Mouse (Mus musculus): ENCODE data around the gene Prim2.

The Prim2 gene

DNA sequence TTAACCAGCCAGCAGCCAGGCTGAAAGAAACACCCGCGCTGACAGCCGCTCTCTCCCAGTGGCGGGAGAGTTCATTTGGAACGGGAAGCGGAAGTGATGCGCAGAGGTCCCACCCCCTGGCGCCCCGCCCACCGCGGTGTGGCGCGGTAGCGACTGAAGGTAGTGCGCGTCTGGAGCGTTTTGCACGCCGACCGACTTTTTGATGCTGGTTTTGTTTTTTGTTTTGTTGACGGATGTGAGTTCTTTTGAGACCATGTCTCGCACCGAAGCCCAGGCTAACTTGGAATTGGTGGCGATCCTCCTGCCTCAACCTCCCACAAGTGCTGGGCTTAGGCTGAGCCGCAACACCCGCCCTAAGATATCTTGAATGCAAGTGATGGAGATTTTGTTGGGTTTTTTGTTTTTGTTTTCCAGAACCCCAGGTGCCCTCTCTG lies at the start of gene Prim2:
TSS of gene Prim2 (minus strand) at position 88 of the 434 bp plus-strand sequence.
- in situ Hi-C loops (cut with MboI, MseI): no loop called here

DNA sequence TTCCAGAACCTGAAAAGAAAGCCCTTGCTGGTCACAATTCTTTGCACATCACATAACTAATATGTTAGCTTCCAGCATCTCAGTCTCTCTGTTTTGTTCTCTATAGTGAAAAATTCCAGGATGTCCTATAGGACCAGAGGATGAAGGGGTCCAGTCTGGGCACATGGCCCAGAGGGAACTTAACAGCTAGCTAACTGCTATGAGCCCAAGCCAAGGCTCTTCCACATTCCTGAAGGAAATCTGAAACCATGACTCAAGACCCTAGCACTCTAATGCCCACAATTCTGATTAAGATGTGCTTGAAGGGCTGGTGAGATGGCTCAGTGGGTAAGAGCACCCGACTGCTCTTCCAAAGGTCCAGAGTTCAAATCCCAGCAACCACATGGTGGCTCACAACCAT lies 48.0 kb upstream of the Prim2 start:
- in situ Hi-C loops (cut with MboI, MseI): no loop called here

GRCm38 (mm10) chr1:33714796-33715195 lies 45.2 kb upstream of the Prim2 start:
- in situ Hi-C loops (cut with MboI, MseI): no loop called here

DNA sequence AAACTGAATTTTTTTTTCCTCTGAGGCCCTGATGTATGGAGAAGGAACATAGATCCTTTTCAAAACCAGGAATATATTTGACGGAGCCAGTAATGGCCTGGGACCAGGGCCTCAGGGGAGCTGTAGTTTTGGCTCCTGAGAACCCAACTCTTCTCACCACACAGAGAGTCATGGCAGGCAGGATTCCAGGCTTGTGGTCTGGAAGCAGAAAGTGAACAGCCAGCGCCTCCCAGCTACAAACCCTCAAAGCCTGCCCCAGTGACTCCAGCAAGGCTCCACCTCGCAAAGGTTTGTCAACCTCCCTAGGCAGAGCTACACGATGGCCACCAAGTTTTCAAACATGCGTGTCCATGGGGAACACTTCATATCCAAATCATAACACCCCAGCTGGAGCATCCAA lies 42.4 kb upstream of the Prim2 start:
- in situ Hi-C loops (cut with MboI, MseI): no loop called here

- in situ Hi-C loops (cut with MboI, MseI): no loop called here
These were observed 40.0 kb upstream of the Prim2 start for GRCm38 (mm10) chr1:33709615-33710014.

GRCm38 (mm10) chr1:33701244-33701643 lies 31.6 kb upstream of the Prim2 start:
- in situ Hi-C loops (cut with MboI, MseI): no loop called here

GRCm38 (mm10) chr1:33696016-33696415 lies 26.4 kb upstream of the Prim2 start:
- in situ Hi-C loops (cut with MboI, MseI): no loop called here

GRCm38 (mm10) chr1:33693893-33694292 lies 24.3 kb upstream of the Prim2 start:
- in situ Hi-C loops (cut with MboI, MseI): loop anchor here (5.0 kb wide), 1 partner anchor 498 kb away; no protein-coding TSS in a partner anchor

DNA sequence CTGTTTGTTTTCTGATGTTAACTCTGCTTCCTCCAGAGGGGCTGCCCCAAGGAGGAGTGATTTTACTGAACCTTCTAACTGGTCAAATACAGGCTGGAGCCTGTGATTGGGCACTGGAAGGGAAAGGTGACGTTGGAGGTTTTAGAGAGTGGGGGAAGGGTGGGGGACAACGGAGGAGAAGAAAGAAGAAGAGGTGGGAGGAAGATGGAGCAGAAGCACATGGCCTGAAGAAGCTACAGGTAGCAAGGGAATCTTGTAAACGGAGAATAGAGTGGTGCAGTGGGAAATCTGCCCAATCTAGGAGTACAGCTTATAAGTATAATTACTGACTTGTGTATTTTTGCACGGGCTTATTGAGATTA lies 20.5 kb upstream of the Prim2 start:
- in situ Hi-C loops (cut with MboI, MseI): loop anchor here (5.0 kb wide), 1 partner anchor 502 kb away; no protein-coding TSS in a partner anchor

GRCm38 (mm10) chr1:33689446-33690086 lies 20.0 kb upstream of the Prim2 start:
- in situ Hi-C loops (cut with MboI, MseI): loop anchor here (5.0 to 10.0 kb wide), 3 partner anchors 48 to 503 kb away; no protein-coding TSS in a partner anchor

- in situ Hi-C loops (cut with MboI, MseI): loop anchor here (5.0 to 10.0 kb wide), 2 partner anchors 48 to 286 kb away; no protein-coding TSS in a partner anchor
These were observed 19.2 kb upstream of the Prim2 start for GRCm38 (mm10) chr1:33688810-33689209.

DNA sequence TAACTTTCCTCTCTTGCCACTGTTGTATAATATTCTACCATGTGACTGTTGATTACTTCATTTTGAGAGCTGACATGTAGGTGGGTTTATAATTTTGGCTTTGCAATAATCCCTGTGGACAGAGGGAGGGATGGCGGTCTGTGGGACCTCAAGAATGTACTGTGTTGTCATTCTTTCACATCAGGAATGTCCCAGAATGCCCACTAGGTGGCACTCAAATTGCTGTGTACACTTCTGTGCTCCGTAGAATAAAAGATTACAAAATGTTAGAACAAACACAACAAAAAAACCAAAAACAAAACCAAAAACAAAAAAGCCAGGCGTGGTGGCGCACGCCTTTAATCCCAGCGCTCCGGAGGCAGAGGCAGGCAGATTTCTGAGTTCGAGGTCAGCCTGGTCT lies 14.9 kb upstream of the Prim2 start:
- in situ Hi-C loops (cut with MboI, MseI): loop anchor here (10.0 kb wide), 1 partner anchor 290 kb away; no protein-coding TSS in a partner anchor

- in situ Hi-C loops (cut with MboI, MseI): loop anchor here (10.0 kb wide), 1 partner anchor 294 kb away; no protein-coding TSS in a partner anchor
These were observed 11.3 kb upstream of the Prim2 start for GRCm38 (mm10) chr1:33680890-33681289.

GRCm38 (mm10) chr1:33680435-33680834 lies 10.8 kb upstream of the Prim2 start:
- in situ Hi-C loops (cut with MboI, MseI): loop anchor here (10.0 kb wide), 1 partner anchor 294 kb away; no protein-coding TSS in a partner anchor

DNA sequence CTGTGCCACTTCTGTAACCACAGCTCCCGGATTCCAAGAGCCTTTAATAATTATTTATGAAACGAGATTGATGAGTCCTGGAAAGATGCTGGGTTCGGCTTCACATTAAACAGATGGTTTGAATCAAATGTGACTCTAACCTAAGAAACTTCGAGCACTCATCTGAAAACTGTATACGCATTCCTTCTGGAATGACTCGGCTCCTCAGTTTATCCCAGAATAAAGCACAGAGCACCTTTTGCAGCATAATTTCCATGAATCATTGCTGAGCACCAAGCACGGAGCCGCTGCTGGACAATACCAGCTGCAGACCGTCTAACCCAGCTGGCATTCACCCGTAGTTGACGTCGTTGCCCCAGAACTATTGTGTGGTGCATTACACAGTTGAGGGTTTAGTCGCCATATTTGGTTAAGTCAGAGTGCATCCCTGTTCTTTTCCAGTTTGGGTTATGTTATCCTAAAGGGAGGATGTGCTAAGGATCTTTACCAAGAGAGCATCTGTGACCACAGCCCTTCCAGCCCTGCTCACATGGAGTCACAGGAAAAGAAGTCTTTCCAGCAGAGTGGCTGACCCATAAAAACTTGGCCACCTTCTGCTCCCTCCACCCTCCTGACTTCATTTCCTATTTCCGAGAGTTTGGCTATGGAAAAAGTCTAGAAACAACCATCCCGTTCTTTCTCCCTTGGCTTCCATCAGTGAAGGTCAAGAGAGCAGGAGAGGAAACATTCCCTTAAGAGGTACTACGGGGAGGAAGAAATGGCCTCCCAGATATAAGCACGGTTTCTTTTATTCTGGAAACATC lies 3.8 kb upstream of the Prim2 start:
- in situ Hi-C loops (cut with MboI, MseI): no loop called here

GRCm38 (mm10) chr1:33672514-33672913 lies 2.9 kb upstream of the Prim2 start:
- in situ Hi-C loops (cut with MboI, MseI): no loop called here

DNA sequence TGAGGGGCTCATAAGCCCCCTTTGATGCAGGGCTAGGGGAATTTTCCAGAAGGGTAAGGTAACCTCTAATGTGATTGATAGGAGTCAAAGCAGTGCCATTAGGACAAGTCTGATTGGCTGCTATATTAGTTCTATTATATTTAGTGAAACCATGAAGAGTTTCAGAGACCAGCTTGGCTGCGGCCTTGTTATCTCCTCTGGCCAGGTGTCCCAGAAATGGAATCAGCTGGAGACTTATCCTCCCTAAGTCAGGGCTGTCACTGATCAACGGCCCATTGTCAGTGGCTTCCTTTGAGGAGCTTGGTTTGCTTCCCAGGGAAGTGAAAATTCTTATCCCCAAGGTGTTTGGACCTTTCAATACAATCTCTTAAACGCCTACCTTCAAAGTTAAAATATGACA lies 2.5 kb upstream of the Prim2 start:
- in situ Hi-C loops (cut with MboI, MseI): no loop called here

DNA sequence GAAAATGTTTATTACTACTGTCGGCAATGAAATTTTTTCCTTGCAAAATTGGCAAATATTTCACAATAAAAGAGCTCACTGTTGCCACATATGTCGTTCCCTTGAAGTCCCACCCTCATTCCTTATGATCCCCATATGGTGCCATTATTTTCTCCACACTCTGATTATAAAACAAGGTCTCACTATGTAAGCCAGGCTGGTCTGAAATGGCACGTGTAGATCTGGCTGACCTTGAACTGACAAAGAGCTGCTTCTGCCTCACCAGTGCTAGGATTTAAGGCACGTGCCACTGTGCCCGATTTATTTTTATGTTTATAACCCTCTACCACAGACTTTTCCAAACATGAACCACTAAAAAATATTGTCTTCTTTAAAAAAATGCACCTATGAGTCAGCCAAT lies 1.8 kb upstream of the Prim2 start:
- in situ Hi-C loops (cut with MboI, MseI): no loop called here

DNA sequence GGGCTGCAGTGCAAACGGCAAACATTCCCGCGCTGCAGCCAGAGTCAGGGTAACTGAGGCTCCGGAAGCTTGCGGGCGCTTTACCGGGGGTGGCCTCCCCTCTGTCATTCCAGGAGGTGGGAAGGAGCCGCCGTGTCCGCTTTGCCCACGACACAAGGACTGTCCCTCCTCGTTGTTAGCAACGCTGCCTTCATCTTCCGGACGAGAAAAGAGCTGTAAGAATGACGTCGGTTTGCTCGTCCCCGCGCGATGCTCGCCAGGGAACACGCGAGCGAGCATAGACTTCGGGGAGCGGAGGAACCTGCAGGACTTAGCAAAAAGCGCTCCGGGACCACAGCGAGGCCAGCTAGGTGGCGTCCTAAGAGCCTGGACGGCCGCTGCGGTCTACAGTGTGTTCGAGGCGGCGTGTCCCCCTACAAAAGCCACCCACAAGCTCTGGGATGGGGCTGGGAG lies 595 bp upstream of the Prim2 start:
- in situ Hi-C loops (cut with MboI, MseI): no loop called here

GRCm38 (mm10) chr1:33663605-33664117 lies 5.9 kb downstream of the Prim2 start:
- in situ Hi-C loops (cut with MboI, MseI): no loop called here

- in situ Hi-C loops (cut with MboI, MseI): no loop called here
These were observed 6.4 kb downstream of the Prim2 start for GRCm38 (mm10) chr1:33663163-33663562.

DNA sequence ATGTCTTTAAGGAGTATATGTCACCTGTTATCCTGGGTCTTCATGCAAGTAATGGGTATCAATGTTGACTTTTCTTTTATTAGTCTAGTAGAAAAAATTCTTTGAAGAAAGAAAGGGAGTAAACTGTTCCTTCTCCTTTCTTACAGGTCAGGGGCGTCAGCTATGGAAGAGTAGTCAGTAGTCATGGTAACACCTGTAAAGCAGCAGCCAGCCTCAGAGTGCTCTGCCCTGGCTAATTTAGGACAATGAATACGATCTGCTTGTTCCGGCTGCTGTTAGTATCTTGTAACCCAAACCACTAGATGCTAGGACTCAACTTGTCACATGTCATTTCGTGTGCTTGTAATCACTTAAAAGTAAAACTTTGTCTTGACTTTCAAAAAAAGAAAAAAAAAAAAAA lies 11.3 kb downstream of the Prim2 start:
- in situ Hi-C loops (cut with MboI, MseI): no loop called here
